Mouse (Mus musculus): ENCODE data around the gene Josd2.

- TF ChIP-seq CTCF (conservative IDR thresholded peaks at IDR 0.05; ENCODE audit: insufficient read depth, insufficient read length, low read depth, low read length) (no peak), POLR2A (IDR thresholded peaks at IDR 0.05; ENCODE audit: low read depth, low read length) (no peak)
These were observed 7.7 kb upstream of the Josd2 start for GRCm38 (mm10) chr7:44460067-44460466.
